Mouse (Mus musculus) thymus, adult 2 months (tissue): ENCODE results near the gene Rnase12.

ENCODE experiments used
- CTCF ChIP-seq: fragments of 200-500 bp; IDR thresholded peaks from 2 replicates; pipeline ENCODE4 v1.5.1; 2012; ENCODE audit warnings: mild to moderate bottlenecking, control low read depth, low read length, moderate library complexity, borderline replicate concordance; ENCODE audit not compliant: control insufficient read depth, poor library complexity, insufficient read depth; ENCODE audit errors: extremely low read depth
- POLR2A ChIP-seq: fragments of 200-500 bp; IDR thresholded peaks from 2 replicates; pipeline ENCODE4 v1.6.1; 2012; ENCODE audit warnings: mild to moderate bottlenecking, low read length, control low read depth, moderate library complexity; ENCODE audit not compliant: control insufficient read depth, poor library complexity, insufficient read depth; ENCODE audit errors: extremely low read depth

GRCm38 (mm10) chr14:51027387-51028155, 29.9 kb downstream of the Rnase12 start:
- TF ChIP-seq POLR2A (no peak), CTCF (no peak)
